Mouse (Mus musculus): Measurements from ENCODE around the gene Nrf1. TPM values are rescaled to one million over a fixed set of nuclear protein-coding genes. Genes with fewer than 3 reads are reported as not detected.

The Nrf1 gene
- total RNA-seq, 1 experiment from 2014 or later, result 25.0 TPM

GRCm38 (mm10) chr6:30078938-30079529 lies 31.2 kb downstream of the Nrf1 start:
- no peak for DNase-seq

GRCm38 (mm10) chr6:30081339-30081738 lies 33.6 kb downstream of the Nrf1 start:
- DNase-seq, result no peak

GRCm38 (mm10) chr6:30083307-30083706 lies 35.5 kb downstream of the Nrf1 start:
- DNase-seq, result no peak

- DNase-seq, result no peak
Measured at GRCm38 (mm10) chr6:30085351-30085750, 37.6 kb downstream of the Nrf1 start.

- no peak for DNase-seq
Measured at GRCm38 (mm10) chr6:30091221-30091620, 43.4 kb downstream of the Nrf1 start.

DNA sequence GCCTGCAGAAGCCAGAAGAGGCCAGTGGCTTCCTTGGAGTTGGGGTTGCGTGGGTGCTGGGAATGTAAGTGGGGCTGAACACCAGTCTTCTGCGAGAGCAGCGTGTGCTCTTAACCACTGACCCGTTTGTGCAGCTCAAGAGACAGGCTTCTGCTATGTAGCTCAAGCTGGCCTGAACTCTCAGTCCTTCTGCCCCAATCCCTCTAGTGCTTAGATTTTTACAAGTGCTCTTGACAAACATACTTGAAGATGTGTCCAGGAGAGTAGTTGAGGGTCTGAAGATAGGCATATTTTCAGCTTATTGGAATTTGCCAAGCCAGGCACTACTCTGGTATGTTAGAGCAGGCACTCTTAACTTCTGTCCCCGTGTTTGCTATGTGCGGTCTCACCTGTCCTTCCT lies 45.0 kb downstream of the Nrf1 start:
- no peak for DNase-seq

GRCm38 (mm10) chr6:30101773-30102415 lies 54.1 kb downstream of the Nrf1 start:
- no peak for DNase-seq

DNA sequence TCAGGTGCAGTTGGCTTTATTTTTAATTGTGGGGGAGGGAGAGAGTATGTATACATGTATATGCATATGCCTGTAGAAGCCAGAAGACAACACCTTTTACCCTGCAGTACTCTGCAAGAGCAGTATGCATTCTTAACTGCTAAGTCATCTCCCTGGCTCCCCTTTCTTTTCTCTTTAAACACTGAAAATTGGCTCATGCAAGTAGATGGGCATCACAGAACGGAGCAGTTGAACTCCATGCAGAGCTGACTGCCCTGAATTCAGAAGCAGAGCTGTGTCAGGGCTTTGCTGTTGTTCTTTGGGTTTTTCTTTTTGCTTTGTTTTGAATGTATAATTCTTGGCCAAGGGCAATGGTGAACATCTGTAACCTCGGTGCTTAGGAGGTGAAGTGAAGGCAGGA lies 58.3 kb downstream of the Nrf1 start:
- DNase-seq, result no peak

DNA sequence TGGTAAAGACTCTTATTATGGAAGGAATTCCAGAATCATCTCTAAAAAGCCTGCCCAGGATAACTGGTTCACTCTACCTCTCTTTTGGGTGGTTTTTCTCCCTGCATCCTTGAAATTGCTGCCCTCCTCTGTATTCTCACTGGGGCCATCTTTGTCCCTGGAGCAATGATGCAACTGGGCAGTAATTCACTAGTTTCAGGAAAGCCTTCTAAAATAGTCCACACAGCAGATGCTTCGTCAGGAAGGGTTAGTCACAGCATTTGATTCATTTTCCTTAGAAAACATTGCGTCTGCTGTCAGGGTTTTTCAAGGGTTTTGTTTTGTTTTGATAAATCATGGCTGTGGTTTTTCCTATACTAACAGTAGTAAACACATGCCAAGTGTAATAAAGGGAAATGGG lies 59.7 kb downstream of the Nrf1 start:
- DNase-seq, result no peak

DNA sequence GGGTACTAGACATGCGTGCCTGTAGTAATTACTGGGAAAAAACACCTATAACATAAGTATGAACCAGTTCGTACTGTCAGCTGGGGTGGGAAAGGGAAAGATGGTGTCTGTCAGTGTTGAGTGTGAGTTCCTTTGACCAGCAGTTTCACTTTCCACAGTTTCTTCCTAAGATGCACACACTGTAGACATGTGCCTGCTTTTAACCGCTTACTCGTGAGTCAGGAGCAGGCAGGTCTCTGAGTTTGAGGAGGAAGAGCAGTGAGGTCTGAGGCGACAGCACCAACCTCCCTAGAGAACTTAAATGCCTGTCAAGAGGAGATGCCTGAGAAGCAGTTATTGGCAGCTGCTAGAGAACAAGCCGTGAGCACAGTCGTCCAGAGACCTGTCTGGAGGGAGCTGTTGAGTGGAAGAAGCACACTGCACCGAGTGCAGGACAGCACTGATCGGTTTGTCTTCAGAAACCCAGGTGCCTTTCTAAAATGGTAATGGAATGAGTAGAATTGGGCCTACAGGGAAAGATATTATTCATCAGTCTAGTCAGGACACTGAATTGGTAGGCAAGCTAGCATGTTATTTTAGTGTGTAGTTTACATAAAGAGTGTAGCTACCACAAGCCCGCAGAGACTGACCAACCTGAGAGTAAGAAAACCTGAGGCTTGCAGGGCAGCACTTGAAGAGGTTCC lies 62.2 kb downstream of the Nrf1 start:
- no peak for DNase-seq

GRCm38 (mm10) chr6:30112349-30113132 lies 64.8 kb downstream of the Nrf1 start:
- no peak for DNase-seq

DNA sequence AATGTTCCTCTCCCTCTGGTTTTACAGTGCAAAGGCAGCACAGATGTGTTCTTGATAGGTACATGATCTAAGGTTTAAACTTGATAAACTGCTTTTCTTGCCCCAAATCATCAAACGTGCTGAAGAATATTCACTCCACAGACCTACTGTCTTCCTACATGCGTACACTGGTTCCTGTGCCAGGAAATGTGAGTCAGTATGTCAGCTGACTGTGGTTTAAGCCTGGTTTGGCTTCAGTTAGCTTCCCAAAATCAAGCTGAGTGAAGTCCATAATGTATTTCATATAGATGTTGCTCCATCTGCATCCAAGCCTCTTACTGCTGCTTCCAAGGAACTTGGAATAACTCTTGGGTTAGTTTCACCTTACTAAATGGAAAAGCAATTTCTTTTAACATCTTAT lies 66.3 kb downstream of the Nrf1 start:
- DNase-seq, result no peak

DNA sequence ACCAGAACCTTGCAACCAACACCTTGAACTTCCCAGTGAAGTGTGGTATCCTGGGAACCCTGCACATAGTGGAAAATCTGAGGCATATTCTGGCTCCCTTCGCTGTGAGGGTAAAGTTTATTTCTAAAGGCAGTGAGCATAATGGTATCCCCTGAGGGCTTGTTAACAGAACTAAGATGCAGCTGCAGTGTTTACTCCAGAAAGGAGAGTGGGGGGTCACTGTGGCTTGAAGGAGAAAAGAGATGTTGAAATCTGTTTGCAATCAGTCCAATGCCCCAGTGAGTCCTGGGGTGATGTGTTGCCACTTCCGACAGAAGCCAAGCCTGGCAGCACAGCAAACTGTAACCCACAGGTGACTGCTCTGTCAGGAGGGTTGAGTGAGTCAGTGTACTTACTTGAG lies 73.4 kb downstream of the Nrf1 start:
- DNase-seq, result no peak

- no peak for DNase-seq
Measured at GRCm38 (mm10) chr6:30121600-30121999, 73.8 kb downstream of the Nrf1 start.

DNA sequence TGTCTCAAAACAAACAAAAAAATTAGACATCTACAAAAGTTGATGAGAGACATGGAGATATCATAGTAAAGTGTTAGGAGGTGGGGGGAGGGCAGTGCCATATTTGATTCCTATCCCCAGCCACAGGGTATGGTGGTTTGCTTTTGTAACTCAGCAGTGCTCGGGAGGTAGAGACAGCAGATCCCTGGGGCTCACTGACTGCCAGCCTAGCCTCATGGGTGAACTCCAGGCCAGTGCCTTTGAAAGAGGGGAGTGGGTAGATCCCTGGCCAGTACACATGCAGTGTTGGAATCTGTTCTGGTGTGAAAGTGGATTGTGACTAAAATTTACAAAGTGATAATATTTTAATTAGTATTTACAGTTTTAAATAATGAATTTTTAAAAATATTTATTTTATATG lies 75.6 kb downstream of the Nrf1 start:
- peak; percentile 12 for DNase-seq

- no peak for DNase-seq
Measured at GRCm38 (mm10) chr6:30126060-30126459, 78.3 kb downstream of the Nrf1 start.

GRCm38 (mm10) chr6:30126766-30127165 lies 79.0 kb downstream of the Nrf1 start:
- no peak for DNase-seq

GRCm38 (mm10) chr6:30132399-30132798 lies 84.6 kb downstream of the Nrf1 start:
- DNase-seq, result no peak

DNA sequence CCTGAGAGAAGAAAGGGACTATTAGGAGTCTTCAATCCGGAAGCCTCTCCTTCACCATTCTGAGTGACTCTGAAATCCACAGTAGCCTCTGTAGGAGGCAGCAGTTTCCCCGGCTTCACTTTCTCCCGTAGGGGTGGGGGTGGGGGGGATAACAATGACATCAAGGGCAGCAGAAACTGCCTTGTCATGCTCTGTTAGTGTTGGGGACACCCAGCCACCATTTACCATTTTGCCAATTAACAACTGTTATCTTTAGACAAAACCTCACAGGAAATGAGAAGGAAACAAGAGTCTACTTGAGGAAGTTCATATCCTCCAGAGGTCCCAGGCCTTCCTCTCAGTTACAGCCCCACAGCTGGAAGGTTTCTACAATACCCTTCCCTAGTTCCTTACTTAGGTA lies 87.8 kb downstream of the Nrf1 start:
- DNase-seq, result no peak

DNA sequence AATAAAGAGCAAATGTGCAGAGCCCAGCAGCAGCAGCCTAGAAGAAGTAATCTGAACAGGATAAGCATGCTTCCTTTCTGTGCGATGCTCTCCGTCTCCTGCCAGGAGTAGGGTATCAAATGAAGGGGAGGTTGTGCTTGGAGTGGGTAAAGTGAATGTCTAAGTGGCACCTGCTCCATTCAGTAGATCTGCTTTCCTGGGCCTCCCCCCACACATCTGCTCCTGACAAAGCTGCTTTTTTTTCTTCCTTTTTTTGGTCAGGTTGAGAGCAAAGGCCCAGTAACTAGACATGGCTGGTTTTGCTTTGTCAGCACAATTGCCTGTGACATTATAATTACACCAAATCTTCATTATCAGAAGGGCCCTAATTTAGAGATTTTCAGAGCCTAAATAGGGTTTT lies 89.4 kb downstream of the Nrf1 start:
- DNase-seq, result no peak

DNA sequence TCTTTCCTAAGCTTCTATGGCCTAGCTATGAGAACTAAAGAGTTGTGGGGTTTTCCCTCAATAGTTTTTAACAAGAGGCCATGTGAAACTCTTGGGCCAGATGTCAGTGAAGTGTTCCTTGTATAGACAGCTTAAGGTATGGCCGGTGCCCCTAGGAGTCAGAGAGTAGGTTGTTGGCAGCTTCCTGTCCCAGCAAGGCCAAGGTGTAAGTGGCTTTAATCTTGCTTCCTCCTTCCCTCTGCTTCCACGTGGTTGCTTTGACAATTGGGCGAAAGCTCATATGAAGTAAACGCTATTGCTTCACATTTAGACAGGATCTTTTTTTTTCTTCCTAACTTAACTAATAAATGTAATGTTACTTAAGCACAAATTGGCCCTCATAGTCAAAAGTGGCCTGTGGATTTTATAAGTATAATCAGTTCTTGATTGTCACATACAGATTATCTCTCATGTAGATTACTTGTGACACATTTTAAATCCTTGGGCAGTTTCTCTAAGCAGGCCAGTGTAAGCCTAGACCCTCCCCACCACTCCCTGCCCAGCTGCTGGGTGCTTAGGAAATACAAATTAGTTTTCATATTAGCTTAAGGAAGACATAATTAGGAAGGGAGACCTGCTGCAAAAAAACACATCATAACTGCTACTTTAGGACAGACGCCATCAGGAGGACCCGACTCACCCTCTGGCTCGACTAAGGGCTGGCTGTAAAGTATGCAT lies 91.7 kb downstream of the Nrf1 start:
- DNase-seq, result no peak

DNA sequence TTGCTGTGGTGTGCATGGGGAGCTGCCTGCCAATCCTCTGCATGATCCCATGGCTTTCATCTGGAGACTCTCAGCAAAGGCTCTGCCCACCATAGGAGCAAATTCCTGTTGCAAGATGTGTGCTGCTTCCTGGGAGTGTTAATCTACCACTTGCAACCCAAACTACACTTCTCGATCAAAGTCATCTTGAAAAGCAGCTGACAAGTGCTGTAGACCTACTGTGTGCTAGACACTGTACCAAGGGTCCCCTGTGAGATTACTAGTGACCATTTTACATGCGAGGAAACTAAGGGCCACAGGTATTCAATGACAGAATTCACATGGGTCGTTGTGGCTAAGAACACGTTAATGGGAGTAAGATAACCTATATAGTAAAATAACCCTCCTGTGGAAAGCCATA lies 95.5 kb downstream of the Nrf1 start:
- no peak for DNase-seq
